Mouse (Mus musculus) cerebellum, adult 9-10 months (tissue): ENCODE data around the gene Mrps26.
"Not testable (repeated sequence)": the region's sequence is repeated elsewhere in the genome, so short reads cannot be mapped to it uniquely, and the experiment has no call there.

Experiments used
- DNase-seq: peaks from one replicate; pipeline ENCODE4 v3.0.0; 2022

Gene Mrps26

GRCm38 (mm10) chr2:130563212-130564055 is at the start of gene Mrps26:
Gene Mrps26, plus strand, starts transcription at chr2:130563742.
- DNase-seq: peak; percentile 91

- DNase-seq: no peak
Measured at GRCm38 (mm10) chr2:130513907-130514306, 49.6 kb upstream of the Mrps26 start.

- DNase-seq: no peak
Measured at GRCm38 (mm10) chr2:130515791-130516190, 47.8 kb upstream of the Mrps26 start.

GRCm38 (mm10) chr2:130521927-130522326 is 41.6 kb upstream of the Mrps26 start:
- DNase-seq: no peak

GRCm38 (mm10) chr2:130525480-130525879 is 38.1 kb upstream of the Mrps26 start:
- DNase-seq: not testable (repeated sequence)

- no peak for DNase-seq
Measured at GRCm38 (mm10) chr2:130528457-130528856, 35.1 kb upstream of the Mrps26 start.

- DNase-seq: no peak
Measured at GRCm38 (mm10) chr2:130529290-130529689, 34.3 kb upstream of the Mrps26 start.

- no peak for DNase-seq
Measured at GRCm38 (mm10) chr2:130529925-130530324, 33.6 kb upstream of the Mrps26 start.

- no peak for DNase-seq
Measured at GRCm38 (mm10) chr2:130532201-130532600, 31.3 kb upstream of the Mrps26 start.

GRCm38 (mm10) chr2:130535017-130535416 is 28.5 kb upstream of the Mrps26 start:
- DNase-seq: no peak

GRCm38 (mm10) chr2:130536890-130537289 is 26.7 kb upstream of the Mrps26 start:
- no peak for DNase-seq

GRCm38 (mm10) chr2:130538876-130539546 is 24.5 kb upstream of the Mrps26 start:
- DNase-seq: no peak

GRCm38 (mm10) chr2:130540266-130540665 is 23.3 kb upstream of the Mrps26 start:
- DNase-seq: no peak

GRCm38 (mm10) chr2:130546957-130547356 is 16.6 kb upstream of the Mrps26 start:
- no peak for DNase-seq

- DNase-seq: no peak
Measured at GRCm38 (mm10) chr2:130554841-130555240, 8.7 kb upstream of the Mrps26 start.

- no peak for DNase-seq
Measured at GRCm38 (mm10) chr2:130556292-130556691, 7.2 kb upstream of the Mrps26 start.

GRCm38 (mm10) chr2:130557462-130557861 is 6.1 kb upstream of the Mrps26 start:
- DNase-seq: peak; percentile 53

GRCm38 (mm10) chr2:130558015-130558414 is 5.5 kb upstream of the Mrps26 start:
- no peak for DNase-seq

GRCm38 (mm10) chr2:130564063-130564462 is 521 bp downstream of the Mrps26 start:
- no peak for DNase-seq

GRCm38 (mm10) chr2:130564983-130565382 is 1.4 kb downstream of the Mrps26 start:
- DNase-seq: no peak

GRCm38 (mm10) chr2:130568921-130569320 is 5.4 kb downstream of the Mrps26 start:
- no peak for DNase-seq

GRCm38 (mm10) chr2:130569926-130570325 is 6.4 kb downstream of the Mrps26 start:
- DNase-seq: no peak

GRCm38 (mm10) chr2:130574960-130575359 is 11.4 kb downstream of the Mrps26 start:
- DNase-seq: no peak

- no peak for DNase-seq
Measured at GRCm38 (mm10) chr2:130575873-130576272, 12.3 kb downstream of the Mrps26 start, which contains the start of gene Oxt. Gene Oxt, plus strand, starts transcription at chr2:130576173.
